Mouse (Mus musculus): Measurements from ENCODE around the gene Ppil4. TPM values are rescaled to one million over a fixed set of nuclear protein-coding genes. Genes with fewer than 3 reads are reported as not detected.

The Ppil4 gene
- polyA plus RNA-seq, 1 experiment = 13.4 TPM

DNA sequence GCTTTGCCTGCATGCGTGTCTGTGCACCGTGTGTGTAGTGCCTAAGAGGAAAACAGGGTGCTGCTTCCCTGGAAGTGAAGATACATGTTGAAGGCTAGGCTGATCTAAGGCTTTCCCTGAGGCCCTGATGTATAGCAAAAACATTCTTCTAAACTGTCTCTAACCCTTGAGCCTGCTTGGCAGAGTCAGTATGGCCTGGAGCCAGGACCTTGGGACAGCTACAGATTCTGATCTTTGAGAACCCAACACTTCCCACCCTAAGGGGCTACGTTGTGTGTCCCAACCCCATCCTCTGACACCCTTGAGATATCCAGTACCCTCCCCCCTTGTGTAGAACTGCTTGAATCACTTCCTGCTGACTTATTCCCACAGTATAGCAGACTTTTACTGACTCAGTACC, 14.3 kb upstream of the Ppil4 start:
- TF ChIP-seq CTCF (IDR thresholded peaks at IDR 0.05; ENCODE audit: borderline replicate concordance, control insufficient read depth, extremely low read depth, insufficient read depth, low read length, poor library complexity) = no peak
- no peak for TF ChIP-seq POLR2A (IDR thresholded peaks at IDR 0.05; ENCODE audit: control insufficient read depth, extremely low read depth, insufficient read depth, low read length, poor library complexity)
- 97% methylated on average over 3 of the region's 3 CpGs for WGBS

GRCm38 (mm10) chr10:7779751-7780237, 12.9 kb upstream of the Ppil4 start:
- H3K27ac ChIP-seq (ENCODE audit: control insufficient read depth, insufficient read depth, low read length) = no peak overlapping the region
- H3K36me3 ChIP-seq (ENCODE audit: control insufficient read depth, insufficient read depth, low read length) = peaks cover 2% of the 10 kb centered on the region
- peaks cover 5% of the 10 kb centered on the region for H3K4me1 ChIP-seq (replicated peaks; ENCODE audit: control insufficient read depth, insufficient read depth, low read length)
- 32% methylated on average over 7 of the region's 7 CpGs for WGBS
- TF ChIP-seq CTCF (IDR thresholded peaks at IDR 0.05; ENCODE audit: borderline replicate concordance, control insufficient read depth, extremely low read depth, insufficient read depth, low read length, poor library complexity) (no peak), POLR2A (IDR thresholded peaks at IDR 0.05; ENCODE audit: control insufficient read depth, extremely low read depth, insufficient read depth, low read length, poor library complexity) (no peak)
- H3K4me3 ChIP-seq (ENCODE audit: control insufficient read depth, insufficient read depth, low read length) = peak overlapping the region; percentile 94
- H3K27me3 ChIP-seq (ENCODE audit: control insufficient read depth, insufficient read depth, low read length) = no peaks in the 10 kb centered on the region
- no peak for DNase-seq

More for the DNA sequence above, 14.3 kb upstream of the Ppil4 start:
- no peaks in the 10 kb centered on the region for H3K27me3 ChIP-seq (ENCODE audit: control insufficient read depth, insufficient read depth, low read length)
- H3K36me3 ChIP-seq (ENCODE audit: control insufficient read depth, insufficient read depth, low read length) = peaks cover 4% of the 10 kb centered on the region
- no peak overlapping the region for H3K27ac ChIP-seq (ENCODE audit: control insufficient read depth, insufficient read depth, low read length)
- H3K4me1 ChIP-seq (replicated peaks; ENCODE audit: control insufficient read depth, insufficient read depth, low read length) = peaks cover 5% of the 10 kb centered on the region
- no peak for DNase-seq
- no peak overlapping the region for H3K4me3 ChIP-seq (ENCODE audit: control insufficient read depth, insufficient read depth, low read length)

DNA sequence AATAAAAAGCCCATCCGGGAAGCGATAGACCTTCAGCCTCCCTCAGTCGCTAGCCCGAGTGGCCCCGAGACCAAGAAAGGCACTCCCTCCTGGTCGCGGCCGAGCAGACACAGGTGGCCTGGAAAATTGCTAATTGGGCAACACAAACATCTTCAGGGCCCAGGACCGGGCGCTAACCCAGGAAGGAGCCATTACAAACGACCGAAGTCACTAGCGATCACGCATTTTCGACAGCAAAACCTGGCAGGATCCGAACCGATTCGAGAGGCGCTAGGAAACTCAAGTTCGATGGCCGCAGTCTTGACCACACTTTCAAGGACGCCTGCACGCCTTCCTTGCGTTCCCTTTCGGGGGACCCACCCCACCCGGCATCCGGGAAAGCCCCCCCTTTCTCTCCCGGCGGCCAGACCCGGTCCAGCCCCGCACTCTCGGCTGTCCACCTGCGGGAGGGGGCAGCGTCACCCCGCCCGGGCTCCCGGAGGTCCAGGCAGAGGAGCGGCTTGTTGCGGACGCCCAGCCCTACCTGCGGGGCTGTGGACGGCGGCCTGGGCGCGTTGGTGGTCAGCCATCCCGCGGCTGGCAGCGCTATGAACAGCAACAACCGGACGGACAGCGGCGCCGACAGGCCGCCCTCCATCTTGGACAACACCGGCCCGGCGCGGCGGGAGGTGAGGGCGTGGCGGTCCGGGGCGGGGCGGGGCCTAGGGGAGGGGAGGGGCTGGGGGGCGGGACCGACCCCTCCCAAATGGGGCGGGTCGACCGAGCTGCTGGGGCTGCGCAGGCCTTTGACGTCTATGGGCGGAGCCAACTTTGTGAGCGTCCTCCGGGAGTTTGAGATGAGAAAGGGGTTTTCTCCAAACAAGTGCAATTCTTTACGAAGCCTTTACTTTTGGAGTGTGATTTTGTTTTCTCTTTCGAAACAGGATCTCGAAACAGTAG, 12.2 kb upstream of the Ppil4 start:
- WGBS = under 1% methylated on average over 66 of the region's 77 CpGs
- H3K27ac ChIP-seq (ENCODE audit: control insufficient read depth, insufficient read depth, low read length) = no peak overlapping the region
- peak overlapping the region; percentile 94 for H3K4me3 ChIP-seq (ENCODE audit: control insufficient read depth, insufficient read depth, low read length)
- peak; percentile 88 for DNase-seq
- no peaks in the 10 kb centered on the region for H3K27me3 ChIP-seq (ENCODE audit: control insufficient read depth, insufficient read depth, low read length)
- no peaks in the 10 kb centered on the region; the same call in 1 of the 2 replicates for H3K36me3 ChIP-seq (ENCODE audit: control insufficient read depth, insufficient read depth, low read length)
- 0 out of 2 replicates have a peak, but pooled peaks have one; percentile 19 for TF ChIP-seq POLR2A (IDR thresholded peaks at IDR 0.05; ENCODE audit: control insufficient read depth, extremely low read depth, insufficient read depth, low read length, poor library complexity)
- no peak for TF ChIP-seq CTCF (IDR thresholded peaks at IDR 0.05; ENCODE audit: borderline replicate concordance, control insufficient read depth, extremely low read depth, insufficient read depth, low read length, poor library complexity)
- H3K4me1 ChIP-seq (replicated peaks; ENCODE audit: control insufficient read depth, insufficient read depth, low read length) = peaks cover 5% of the 10 kb centered on the region

GRCm38 (mm10) chr10:7781214-7781613, 11.5 kb upstream of the Ppil4 start:
- Histone ChIP-seq H3K4me1 (replicated peaks; ENCODE audit: control insufficient read depth, insufficient read depth, low read length) (peaks cover 5% of the 10 kb centered on the region), H3K4me3 (ENCODE audit: control insufficient read depth, insufficient read depth, low read length) (no peak overlapping the region), H3K27me3 (ENCODE audit: control insufficient read depth, insufficient read depth, low read length) (no peaks in the 10 kb centered on the region), H3K27ac (ENCODE audit: control insufficient read depth, insufficient read depth, low read length) (no peak overlapping the region), H3K36me3 (ENCODE audit: control insufficient read depth, insufficient read depth, low read length) (no peaks in the 10 kb centered on the region; the same call in 1 of the 2 replicates)
- WGBS = 53% methylated on average over 3 of the region's 3 CpGs
- TF ChIP-seq POLR2A (IDR thresholded peaks at IDR 0.05; ENCODE audit: control insufficient read depth, extremely low read depth, insufficient read depth, low read length, poor library complexity) (no peak), CTCF (IDR thresholded peaks at IDR 0.05; ENCODE audit: borderline replicate concordance, control insufficient read depth, extremely low read depth, insufficient read depth, low read length, poor library complexity) (no peak)
- no peak for DNase-seq

DNA sequence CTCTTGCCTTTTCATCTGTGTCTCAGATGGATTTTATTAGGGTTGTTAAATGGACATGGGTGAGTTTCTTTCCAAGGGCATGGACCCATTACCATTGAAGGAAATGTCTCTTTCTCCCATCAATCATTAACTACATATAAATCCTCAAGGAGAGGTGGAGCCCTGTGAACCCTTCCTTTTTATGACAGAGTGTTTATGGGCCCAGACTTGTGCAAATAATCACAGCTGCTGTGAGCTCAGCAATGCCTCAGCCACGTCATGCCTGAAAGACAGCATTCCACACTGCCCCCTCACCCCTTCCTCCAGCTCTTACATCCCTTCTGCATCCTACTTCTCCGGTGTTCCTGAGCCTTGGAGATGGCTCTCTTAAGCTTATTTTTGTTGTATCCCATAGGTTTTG, 5.4 kb upstream of the Ppil4 start:
- H3K27me3 ChIP-seq (ENCODE audit: control insufficient read depth, insufficient read depth, low read length) = no peaks in the 10 kb centered on the region
- peaks cover 3% of the 10 kb centered on the region; the same call in 1 of the 2 replicates for H3K36me3 ChIP-seq (ENCODE audit: control insufficient read depth, insufficient read depth, low read length)
- 87% methylated on average over 2 of the region's 2 CpGs for WGBS
- H3K4me1 ChIP-seq (replicated peaks; ENCODE audit: control insufficient read depth, insufficient read depth, low read length) = no peaks in the 10 kb centered on the region; the same call in 1 of the 2 replicates
- H3K4me3 ChIP-seq (ENCODE audit: control insufficient read depth, insufficient read depth, low read length) = no peak overlapping the region
- no peak for TF ChIP-seq POLR2A (IDR thresholded peaks at IDR 0.05; ENCODE audit: control insufficient read depth, extremely low read depth, insufficient read depth, low read length, poor library complexity)
- no peak for TF ChIP-seq CTCF (IDR thresholded peaks at IDR 0.05; ENCODE audit: borderline replicate concordance, control insufficient read depth, extremely low read depth, insufficient read depth, low read length, poor library complexity)
- H3K27ac ChIP-seq (ENCODE audit: control insufficient read depth, insufficient read depth, low read length) = no peak overlapping the region
- no peak for DNase-seq

DNA sequence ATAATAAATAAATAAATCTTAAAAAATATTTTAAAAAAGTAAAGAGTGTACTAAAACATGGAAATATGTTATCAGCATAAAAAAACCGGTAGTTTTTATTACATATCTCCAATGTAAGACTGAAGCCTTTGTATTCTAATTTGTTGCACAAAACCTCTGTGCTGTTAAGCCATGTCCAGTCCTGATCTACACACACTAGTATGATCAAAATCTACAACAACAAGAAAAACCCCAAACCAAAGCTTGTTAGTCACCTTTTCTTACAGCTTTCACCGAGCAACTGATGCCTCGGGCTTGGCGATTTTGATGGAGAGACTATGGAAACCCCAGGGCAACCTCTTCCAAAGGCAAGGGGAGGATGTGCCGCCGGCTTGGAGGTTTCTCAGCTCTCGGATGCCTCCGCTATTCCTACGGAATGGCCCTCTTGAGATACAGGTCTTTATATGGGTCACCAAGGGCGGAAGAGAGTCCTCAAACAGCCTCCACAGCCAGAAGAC, 389 bp upstream of the Ppil4 start:
- Histone ChIP-seq H3K4me3 (ENCODE audit: control insufficient read depth, insufficient read depth, low read length) (peak overlapping the region; percentile 80), H3K4me1 (replicated peaks; ENCODE audit: control insufficient read depth, insufficient read depth, low read length) (peaks cover 3% of the 10 kb centered on the region), H3K27me3 (ENCODE audit: control insufficient read depth, insufficient read depth, low read length) (no peaks in the 10 kb centered on the region), H3K36me3 (ENCODE audit: control insufficient read depth, insufficient read depth, low read length) (peaks cover 14% of the 10 kb centered on the region), H3K27ac (ENCODE audit: control insufficient read depth, insufficient read depth, low read length) (no peak overlapping the region)
- no peak for DNase-seq
- under 1% methylated on average over 10 of the region's 10 CpGs for WGBS
- TF ChIP-seq CTCF (IDR thresholded peaks at IDR 0.05; ENCODE audit: borderline replicate concordance, control insufficient read depth, extremely low read depth, insufficient read depth, low read length, poor library complexity) (no peak), POLR2A (IDR thresholded peaks at IDR 0.05; ENCODE audit: control insufficient read depth, extremely low read depth, insufficient read depth, low read length, poor library complexity) (no peak)
